Mouse (Mus musculus) heart, postnatal 25 days (tissue): ENCODE measurements around the gene Bmpr1a. TPM values are rescaled to one million over a fixed set of nuclear protein-coding genes. Genes with fewer than 3 reads are reported as not detected.
A peak's percentile ranks its signal among the peaks of the same experiment; 100 is the strongest.

Experiments
- DNase-seq: peaks from one replicate; pipeline ENCODE4 v3.0.0; 2022; ENCODE audit warnings: low spot score
- intact Hi-C: fragments of 180-260 bp; cut with DNase I; formaldehyde crosslinking; loops from one replicate; pipeline ENCODE4 v1.15.1; 2025
- total RNA-seq, 2 experiments: library from RNA; stranded (reverse); gene quantifications; 2 replicates each; pipeline ENCODE4 v1.2.3; 2021

The Bmpr1a gene
- total RNA-seq, 2 experiments from 2014 or later: 71.8 to 77.5 TPM

GRCm38 (mm10) chr14:34508842-34509439 is 5.8 kb upstream of the Bmpr1a start:
- no peak for DNase-seq
- intact Hi-C loops: loop anchor here (10.0 kb wide), 1 partner anchor 194 kb away; the partner anchor contains the start of genes Glud1 and Shld2

- intact Hi-C loops: loop anchor here (10.0 kb wide), 1 partner anchor 194 kb away; the partner anchor contains the start of genes Glud1 and Shld2
- DNase-seq: no peak
Measured at GRCm38 (mm10) chr14:34508187-34508840, 5.2 kb upstream of the Bmpr1a start.

DNA sequence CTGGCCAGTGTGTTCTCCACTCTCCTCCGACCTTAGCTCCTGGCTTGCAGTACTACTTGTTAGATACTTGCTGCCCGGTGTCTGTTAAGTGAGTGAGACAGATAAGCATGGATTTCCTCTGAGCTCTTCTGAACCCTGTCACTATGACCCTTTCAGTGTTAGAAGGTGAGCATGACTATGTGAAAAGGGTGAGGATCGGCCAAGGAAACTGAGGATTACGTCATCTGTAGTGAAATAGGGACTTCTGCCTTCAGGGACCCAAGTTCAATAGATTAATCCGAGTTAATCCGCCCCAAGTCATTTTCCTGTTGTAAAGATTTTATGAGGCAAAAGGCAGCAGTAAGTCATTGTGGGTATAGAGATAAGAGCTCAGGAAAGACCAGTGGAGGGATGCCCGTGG is 2.2 kb upstream of the Bmpr1a start:
- no peak for DNase-seq
- intact Hi-C loops: loop anchor here (2.0 to 10.0 kb wide), 2 partner anchors 39 to 191 kb away; partner anchors contain the start of genes Glud1 and Shld2

DNA sequence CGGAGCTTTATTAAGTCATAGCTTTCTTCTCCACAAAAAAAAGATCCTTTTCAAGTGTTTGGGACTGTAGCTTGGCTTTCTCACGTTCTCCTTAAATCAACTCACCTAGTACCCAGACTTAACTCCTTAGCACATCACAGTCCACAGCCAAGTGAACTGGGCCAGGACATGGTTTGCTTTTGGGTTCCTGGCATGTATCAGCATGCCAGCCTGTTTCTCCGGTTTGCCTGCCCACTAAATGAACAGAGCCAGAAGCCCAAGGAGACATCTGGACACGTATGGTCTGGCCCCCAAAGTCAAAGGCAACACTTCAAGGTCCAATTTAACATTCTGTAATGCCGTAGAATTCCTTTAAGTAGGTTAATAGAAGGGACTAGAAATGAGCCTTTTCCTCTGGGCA is 1.2 kb upstream of the Bmpr1a start:
- intact Hi-C loops: loop anchor here (2.0 to 10.0 kb wide), 2 partner anchors 40 to 190 kb away; partner anchors contain the start of genes Glud1 and Shld2
- no peak for DNase-seq

DNA sequence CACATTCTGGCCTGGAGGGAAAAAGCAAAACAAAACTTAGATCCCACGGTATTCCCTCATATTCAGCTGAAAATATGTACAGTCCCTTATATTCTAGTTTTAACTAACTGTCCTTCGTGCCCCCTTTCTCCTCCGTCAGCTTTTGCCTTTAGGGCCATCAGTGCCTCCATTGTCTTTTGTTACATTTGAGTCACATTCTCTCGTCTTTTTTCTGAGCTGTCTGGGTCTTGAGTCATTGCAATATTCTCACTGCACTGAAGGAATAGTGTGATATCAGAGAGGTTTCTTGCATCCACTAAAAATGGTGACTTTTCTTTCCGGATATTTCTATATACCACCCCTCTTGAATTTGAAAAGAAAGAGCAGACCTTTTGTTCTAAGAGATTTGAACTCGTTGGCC is 618 bp upstream of the Bmpr1a start:
- no peak for DNase-seq
- intact Hi-C loops: loop anchor here (2.0 to 10.0 kb wide), 2 partner anchors 41 to 189 kb away; partner anchors contain the start of genes Glud1 and Shld2

DNA sequence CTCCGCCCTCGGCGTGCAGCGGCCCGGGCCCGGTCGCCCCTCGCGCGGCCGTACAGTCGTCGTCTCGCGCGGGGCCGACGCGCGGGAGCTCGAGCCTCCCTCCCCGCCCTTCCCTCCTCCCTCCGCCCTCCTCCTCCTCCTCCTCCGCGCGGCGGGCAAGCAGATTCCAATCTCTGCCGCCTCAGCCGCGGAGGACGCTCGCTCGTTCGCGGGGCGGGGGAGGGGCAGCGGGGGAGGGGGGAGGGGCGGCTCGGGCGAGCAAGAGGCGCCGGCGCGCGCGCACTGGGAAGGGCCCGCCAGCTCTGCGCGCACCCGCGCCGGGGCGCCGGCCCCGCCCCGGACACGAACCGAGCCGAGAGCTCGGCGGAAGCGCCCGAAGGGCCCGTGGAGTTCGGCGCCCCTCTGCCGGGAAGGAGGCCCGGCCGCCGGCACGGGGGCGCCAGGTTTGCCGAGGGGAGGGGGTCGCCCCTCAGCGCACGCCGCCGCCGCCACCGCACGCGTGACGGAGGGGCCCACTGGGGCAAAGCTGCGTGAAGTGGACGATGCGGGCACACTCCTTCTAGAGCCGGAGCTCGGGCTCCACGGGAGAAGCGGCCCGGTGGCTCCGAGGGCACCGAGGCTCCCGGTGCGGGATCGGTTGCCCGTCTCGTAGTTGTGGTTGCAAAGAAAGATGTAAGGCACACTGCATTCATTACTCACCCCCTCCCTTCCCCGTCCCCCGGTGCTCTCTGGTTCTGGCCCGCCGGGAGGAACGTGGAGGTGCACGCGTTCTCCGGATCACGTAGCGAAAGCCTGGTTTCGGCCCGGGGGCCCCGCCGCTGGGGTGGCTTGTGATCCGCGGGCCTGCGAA is 441 bp downstream of the Bmpr1a start:
- DNase-seq: peak; percentile 79
- intact Hi-C loops: loop anchor here (10.0 kb wide), 1 partner anchor 188 kb away; the partner anchor contains the start of genes Glud1 and Shld2

DNA sequence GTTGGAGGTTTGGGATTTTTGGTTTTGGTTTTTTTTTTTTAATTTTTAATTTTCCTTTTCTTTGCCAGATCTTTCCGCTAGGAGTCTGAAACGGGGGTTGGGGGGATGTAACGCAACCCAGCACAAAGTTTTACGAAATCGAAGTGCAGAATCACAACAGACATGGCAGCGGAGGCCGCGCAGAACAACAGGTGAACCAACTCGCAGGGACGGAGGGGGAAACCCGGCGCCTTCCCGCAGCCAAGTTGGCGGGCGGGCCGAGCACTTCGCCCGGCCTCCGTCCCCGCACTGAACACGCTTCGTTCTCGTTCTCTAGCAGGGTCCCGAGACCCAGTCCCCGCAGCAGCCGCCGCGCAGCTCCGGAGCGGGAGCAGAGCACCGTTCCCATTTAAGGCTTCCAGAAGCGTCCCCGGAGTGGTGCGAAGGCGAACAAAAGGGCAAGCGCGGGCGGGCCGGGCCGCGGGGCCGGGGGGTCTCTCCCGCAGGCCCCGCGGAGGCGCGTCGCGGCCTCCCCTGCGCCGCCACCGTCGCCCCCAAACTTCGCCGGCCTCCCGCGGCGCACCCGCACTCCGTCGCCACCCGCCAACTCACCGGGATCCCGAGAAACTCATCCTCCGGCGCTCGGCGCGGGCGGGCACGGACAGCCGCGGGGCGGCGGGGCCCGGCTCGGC is 1.2 kb downstream of the Bmpr1a start:
- intact Hi-C loops: loop anchor here (10.0 kb wide), 1 partner anchor 187 kb away; the partner anchor contains the start of genes Glud1 and Shld2
- DNase-seq: no peak

GRCm38 (mm10) chr14:34501447-34501803 is 1.7 kb downstream of the Bmpr1a start:
- no peak for DNase-seq
- intact Hi-C loops: loop anchor here (10.0 kb wide), 1 partner anchor 187 kb away; the partner anchor contains the start of genes Glud1 and Shld2

DNA sequence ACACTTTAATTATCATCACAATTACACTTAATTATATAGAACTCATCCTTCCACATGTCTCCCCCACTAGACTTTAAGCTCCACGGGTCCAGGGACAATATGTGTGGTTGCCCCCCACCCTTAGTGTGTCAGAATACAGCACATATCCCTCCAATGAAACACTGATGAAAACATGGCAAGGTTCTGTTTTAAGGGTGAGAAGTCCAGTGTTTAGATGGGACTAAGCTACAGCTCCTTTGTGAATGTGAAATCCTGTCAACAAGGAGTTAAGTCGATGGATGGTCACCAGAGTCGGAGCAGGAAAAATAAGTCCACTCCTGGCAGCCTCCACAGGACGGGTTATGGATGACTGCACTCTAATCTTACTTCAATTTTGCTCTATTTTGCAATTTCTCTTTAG is 2.8 kb downstream of the Bmpr1a start:
- intact Hi-C loops: loop anchor here (10.0 kb wide), 1 partner anchor 186 kb away; the partner anchor contains the start of genes Glud1 and Shld2
- DNase-seq: no peak

GRCm38 (mm10) chr14:34499664-34500063 is 3.5 kb downstream of the Bmpr1a start:
- no peak for DNase-seq
- intact Hi-C loops: loop anchor here (10.0 kb wide), 1 partner anchor 185 kb away; the partner anchor contains the start of genes Glud1 and Shld2

DNA sequence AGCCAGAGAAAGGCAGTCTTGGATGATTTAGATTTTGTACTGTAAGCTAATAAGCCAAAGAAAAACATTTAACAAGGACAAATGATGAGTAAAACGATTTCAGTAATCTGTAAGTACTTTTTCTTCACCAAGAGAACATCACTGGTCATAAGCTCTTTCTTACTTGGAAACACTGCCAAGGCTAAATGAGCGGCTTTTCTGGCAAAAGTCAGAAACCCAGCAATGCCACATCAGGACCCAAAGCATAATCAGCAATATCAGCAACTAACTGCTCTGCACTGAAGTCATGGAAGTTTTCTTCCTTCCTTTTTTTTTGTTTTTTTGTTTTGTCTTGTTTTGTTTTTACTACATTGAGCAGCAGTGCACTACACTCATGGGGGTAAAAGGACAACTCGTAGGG is 5.8 kb downstream of the Bmpr1a start:
- DNase-seq: no peak
- intact Hi-C loops: no loop called here

GRCm38 (mm10) chr14:34493682-34494081 is 9.5 kb downstream of the Bmpr1a start:
- intact Hi-C loops: no loop called here
- no peak for DNase-seq

- intact Hi-C loops: no loop called here
- no peak for DNase-seq
Measured at GRCm38 (mm10) chr14:34492688-34493087, 10.5 kb downstream of the Bmpr1a start.

- intact Hi-C loops: no loop called here
- DNase-seq: no peak
Measured at GRCm38 (mm10) chr14:34490965-34491364, 12.2 kb downstream of the Bmpr1a start.

DNA sequence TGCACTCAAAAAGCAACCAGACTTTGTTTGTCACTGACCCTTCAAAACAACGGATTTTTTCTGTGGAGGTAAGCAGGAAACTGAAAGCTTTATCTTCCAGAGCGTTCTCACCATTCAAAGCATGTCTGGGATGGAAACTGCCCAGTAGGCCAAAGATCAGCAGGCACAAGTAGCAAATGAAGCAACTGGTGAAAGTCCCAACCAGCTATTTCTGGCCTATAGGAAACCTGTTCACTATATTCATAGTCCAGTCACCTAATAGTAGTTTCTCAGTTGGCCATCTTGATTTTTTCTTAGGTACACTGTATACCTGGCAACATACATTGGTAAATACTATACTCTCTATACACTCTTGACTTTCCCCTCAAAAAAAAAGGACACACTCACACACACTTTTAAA is 13.2 kb downstream of the Bmpr1a start:
- DNase-seq: no peak
- intact Hi-C loops: no loop called here

GRCm38 (mm10) chr14:34486169-34486568 is 17.0 kb downstream of the Bmpr1a start:
- intact Hi-C loops: no loop called here
- DNase-seq: no peak

- intact Hi-C loops: no loop called here
- DNase-seq: no peak
Measured at GRCm38 (mm10) chr14:34483469-34484341, 19.4 kb downstream of the Bmpr1a start.

- no peak for DNase-seq
- intact Hi-C loops: no loop called here
Measured at GRCm38 (mm10) chr14:34471591-34471990, 31.6 kb downstream of the Bmpr1a start.

DNA sequence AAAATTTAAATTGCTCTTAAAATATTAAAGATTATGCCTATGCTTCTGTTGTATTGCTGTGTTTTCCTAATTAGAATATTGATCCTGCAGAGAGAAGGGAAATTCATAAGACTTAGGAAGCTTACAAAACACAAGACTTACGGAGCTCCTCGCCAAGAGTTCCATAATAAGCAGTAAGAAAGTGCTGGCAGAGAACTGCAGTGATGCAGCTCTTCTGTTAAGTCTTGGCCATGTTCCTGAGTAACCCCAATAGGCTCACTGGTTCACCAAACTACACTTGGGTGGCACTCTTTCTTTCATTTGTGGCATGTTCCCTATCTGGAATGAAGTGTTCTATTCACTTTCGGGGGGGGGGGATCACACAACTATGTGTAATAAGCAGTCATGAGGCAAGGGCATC is 36.9 kb downstream of the Bmpr1a start:
- no peak for DNase-seq
- intact Hi-C loops: no loop called here
